Mouse (Mus musculus) layer of hippocampus, adult 11-12 months (tissue): ENCODE results near the gene Tnfrsf12a.

Source experiments
- DNase-seq: peaks from one replicate; pipeline ENCODE4 v3.0.0; 2022; ENCODE audit warnings: low spot score

The Tnfrsf12a gene

DNA sequence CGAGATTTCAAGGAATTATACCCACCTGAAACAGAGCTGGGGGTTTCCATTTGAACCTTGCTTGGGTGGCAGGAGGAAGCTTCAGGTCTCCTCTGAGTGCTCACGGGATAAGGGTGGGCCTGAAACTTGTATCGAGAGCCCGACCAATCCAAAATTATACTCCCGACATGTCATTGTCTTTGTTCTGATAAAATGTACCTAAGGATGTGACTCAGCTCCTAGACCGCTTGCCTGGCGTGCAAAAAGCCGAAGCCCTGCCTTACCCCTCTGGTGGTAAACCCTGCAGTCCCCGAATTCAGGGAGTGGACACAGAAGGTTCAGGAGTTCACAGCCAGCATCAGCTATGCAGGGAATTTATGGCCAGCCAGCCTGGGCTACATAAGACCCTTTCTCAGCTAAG lies 3.1 kb upstream of the Tnfrsf12a start:
- no peak for DNase-seq

GRCm38 (mm10) chr17:23679127-23679835 lies 2.0 kb upstream of the Tnfrsf12a start, which contains the start of gene Cldn6:
Gene Cldn6, plus strand, starts transcription at chr17:23679249.
- no peak for DNase-seq

DNA sequence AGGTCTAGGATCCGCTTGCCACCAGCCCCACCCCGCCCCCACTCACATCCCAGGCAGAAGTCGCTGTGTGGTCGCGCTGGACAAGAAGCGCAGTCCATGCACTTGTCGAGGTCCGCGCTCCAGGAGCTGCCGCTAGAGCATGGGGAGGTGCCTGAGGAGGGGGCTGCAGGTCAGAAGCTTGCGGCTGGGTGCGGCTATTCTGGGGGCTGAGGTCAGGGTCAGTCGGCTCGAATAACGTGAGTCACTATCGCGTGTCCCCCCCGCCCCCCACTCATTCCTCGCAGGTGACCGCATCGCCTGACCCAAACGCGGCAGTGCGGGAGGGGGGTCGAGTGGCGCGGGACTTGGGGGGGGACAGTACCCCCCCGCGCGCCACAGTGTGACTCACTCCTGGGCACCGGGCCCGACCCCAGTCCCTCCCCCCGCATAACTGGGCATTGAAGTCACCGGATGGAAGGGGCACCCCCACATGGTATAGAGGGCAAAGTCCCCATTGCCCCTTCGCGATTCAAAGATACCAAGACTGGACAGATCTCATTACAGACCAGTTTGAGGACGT lies 716 bp downstream of the Tnfrsf12a start:
- DNase-seq, result no peak

- DNase-seq, result peak; percentile 27
These were observed 1.5 kb downstream of the Tnfrsf12a start for GRCm38 (mm10) chr17:23675564-23676281.

GRCm38 (mm10) chr17:23675127-23675526 lies 2.1 kb downstream of the Tnfrsf12a start:
- DNase-seq, result no peak

GRCm38 (mm10) chr17:23674271-23674952 lies 2.9 kb downstream of the Tnfrsf12a start:
- no peak for DNase-seq

DNA sequence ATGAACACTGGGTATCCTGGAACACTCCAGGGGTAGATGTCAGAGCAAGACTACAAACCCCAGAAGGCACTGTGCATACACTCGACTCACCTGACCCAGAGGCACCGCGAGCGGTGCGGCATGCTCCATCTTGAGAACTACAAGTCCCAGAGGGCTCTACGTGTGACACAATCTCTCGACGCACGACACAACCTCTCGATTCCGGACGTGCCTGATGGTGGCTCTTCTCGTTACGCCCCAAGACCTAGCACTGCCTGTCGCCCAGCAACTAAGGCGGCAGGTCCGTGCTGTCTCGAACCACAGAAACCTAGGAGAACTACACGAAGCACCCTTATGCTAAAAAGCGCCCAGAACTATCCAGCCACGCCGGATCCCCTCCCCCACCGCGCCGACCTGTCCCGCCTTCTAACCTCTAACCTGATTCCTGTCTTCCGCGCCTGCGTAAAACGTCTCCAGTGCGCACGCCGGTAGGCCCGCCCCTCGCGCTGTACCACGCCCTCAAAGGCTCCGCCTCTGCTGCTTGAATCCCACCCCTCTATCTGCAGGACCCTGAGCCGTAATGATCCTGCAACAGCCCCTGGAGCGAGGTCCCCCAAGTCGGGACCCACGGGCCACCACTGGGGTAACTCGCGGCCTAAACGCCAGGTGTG lies 3.7 kb downstream of the Tnfrsf12a start, which contains the start of the genes Hcfc1r1 and Thoc6:
Gene Hcfc1r1 (plus strand): TSS at position 173 of the 650 bp plus-strand sequence.
Gene Thoc6 (minus strand): TSS at position 459 of the 650 bp plus-strand sequence.
- peak; percentile 96 for DNase-seq

DNA sequence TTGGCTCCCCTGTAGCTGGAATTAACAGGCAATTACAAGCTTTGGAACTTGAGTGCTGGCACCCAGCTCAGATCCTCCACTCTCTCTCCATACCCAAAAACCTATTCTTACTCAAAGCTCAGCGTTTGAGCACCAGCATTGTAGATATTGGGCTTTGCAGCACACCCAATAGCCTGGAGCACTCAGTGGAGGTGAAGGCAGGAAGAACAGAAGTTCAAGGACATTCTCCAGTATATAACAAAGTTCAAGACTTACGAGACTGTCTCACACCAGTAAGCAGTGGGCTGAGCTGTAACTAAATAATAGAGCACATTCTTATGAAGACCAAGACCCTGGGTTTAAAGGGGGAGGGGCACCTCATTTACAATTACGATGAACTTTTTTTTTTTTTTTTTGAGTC lies 4.5 kb downstream of the Tnfrsf12a start:
- no peak for DNase-seq

DNA sequence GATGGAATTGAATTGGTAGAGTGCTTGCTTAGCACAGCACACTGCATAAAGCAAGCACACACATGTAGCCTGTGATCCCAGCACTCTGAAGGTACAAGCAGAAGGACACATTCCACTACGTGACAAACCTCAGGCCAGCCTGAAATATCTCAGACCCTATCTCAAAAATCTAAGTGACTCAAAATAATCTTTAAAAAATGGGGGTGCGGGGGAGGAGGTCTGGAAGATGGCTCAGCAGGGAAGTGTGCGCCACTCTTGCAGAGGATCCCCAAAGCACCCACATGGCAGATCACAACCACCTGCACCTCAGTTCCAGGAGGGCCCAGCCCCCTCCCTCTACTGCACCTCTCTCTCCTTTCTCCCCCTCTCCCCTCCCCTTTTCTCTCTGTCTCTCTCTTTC lies 5.7 kb downstream of the Tnfrsf12a start:
- no peak for DNase-seq

DNA sequence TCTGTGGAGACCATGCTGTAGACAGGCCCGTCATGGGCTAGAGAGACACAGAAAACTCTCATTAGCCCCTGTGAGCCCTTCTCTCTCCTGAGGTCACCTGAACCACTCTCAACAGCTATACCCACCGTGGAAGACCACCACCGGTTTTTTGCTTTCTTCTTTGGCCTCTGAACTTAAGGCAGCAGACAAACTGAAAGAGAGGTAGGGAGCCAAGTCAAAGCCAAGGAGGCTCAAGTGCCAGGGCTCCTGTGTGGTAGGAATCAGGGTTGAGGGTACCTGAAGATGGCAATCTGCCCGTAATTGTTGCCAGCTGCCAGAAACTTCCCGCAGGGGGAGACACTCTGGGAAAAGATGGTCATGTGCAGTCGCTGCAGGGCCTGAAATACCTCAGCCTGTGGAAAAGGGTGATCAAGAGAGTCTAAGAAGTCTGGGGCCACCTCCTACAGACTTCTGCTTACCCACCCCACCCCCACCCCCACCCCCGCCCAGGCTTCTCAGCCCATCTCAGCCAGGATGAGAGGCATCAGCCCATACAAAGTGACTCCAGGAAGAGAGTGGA lies 6.7 kb downstream of the Tnfrsf12a start:
- DNase-seq, result no peak

DNA sequence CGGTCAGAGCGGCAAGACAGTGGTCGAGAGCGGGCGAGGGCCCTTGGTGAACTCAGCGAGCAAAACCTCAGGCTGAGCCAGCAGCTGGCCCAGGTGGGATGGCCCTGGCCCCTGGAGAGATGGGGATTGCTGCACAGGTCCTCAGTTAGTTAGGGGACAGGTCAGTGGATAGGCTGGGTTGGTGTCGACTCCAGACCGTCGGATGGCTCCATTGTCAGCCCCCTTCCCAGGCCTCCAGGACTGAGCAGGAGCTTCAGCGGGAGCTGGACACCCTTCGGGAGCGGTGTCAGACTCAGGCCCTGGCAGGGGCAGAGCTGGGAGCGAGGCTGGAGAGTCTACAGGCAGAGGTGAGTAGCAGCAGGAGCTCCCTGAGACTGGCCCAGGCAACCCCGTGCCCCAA lies 11.8 kb downstream of the Tnfrsf12a start:
- DNase-seq, result no peak

- no peak for DNase-seq
These were observed 12.7 kb downstream of the Tnfrsf12a start for GRCm38 (mm10) chr17:23664556-23665021.

GRCm38 (mm10) chr17:23661526-23661925 lies 15.7 kb downstream of the Tnfrsf12a start:
- DNase-seq, result no peak

GRCm38 (mm10) chr17:23660876-23661200 lies 16.4 kb downstream of the Tnfrsf12a start:
- DNase-seq, result no peak

GRCm38 (mm10) chr17:23660117-23660875 lies 17.0 kb downstream of the Tnfrsf12a start, which contains the start of gene Bicdl2:
Gene Bicdl2, plus strand, starts transcription at chr17:23660506.
- DNase-seq, result no peak

GRCm38 (mm10) chr17:23658450-23658849 lies 18.8 kb downstream of the Tnfrsf12a start:
- DNase-seq, result no peak

DNA sequence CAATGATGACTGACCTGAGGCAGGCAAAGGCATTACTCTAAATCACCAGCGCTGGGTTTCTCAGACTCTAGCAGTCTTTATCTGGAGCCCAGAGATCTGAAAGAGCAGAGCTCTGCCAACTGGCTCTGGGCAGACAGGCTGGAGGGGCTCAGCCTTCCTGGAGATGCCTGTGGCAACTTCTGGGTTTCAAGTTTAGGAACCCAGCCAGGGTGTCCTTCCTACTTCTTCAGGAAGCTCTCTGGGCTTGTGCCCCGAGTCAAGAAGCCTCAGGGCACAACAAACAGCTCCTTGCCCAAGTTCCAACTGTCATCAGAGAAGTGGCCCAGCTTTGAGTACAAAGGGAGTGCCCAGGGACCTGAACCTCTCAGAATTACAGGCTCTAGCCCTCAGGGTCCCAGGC lies 22.9 kb downstream of the Tnfrsf12a start:
- no peak for DNase-seq

DNA sequence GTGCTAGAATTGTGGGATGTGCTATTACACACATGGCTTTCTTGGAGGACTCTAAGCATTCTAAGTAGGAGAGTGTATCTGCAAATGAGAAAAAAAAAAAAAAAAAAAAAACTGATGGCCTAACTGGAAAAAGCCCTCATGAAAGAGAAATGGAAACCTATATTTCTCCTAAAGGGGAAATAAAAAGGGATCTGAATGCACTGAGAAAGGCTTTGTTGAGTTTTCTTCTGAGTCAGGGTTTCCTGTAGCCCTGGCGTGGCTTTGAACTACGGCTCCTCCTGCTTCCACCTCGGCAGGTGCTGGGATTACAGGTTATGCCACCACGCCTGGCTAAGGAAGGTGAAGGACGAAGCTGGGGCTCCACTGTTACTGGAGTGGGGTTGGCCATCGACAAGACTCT lies 23.3 kb downstream of the Tnfrsf12a start:
- no peak for DNase-seq

DNA sequence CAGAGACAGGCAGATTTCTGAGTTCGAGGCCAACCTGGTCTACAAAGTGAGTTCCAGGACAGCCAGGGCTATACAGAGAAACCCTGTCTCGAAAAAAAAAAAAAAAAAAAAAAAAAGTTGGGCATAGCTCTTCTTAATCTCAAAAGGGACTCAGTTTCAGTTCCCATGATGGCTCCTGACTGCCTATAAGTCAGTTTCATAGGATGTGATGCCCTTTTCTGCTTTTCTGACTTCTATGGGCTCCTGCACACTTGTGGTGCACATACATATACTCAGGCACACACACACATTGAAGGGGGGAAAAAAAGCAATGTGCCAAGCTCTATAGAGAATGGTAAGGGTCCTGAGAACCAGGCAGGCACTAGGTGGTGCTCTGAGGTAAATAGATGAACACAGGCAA lies 23.9 kb downstream of the Tnfrsf12a start:
- no peak for DNase-seq

DNA sequence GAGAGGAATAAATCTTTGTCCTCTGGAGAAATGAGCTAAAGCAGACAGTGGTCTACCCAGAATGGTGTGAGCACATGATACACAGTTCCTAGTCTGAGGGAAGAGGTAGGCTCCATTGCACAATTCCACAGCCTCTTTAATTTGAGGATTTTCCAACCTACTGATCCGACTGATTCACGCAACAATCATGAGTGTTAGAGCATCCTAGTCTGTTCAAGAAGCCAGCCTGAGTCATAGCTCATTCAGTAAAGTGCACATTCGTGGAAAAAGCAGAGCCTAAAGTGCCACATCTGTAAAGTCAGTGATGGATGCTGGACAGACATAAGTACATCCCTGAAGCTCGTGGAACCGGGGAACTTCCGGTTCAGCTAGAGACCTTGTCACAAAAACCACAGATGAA lies 25.9 kb downstream of the Tnfrsf12a start:
- DNase-seq, result no peak

DNA sequence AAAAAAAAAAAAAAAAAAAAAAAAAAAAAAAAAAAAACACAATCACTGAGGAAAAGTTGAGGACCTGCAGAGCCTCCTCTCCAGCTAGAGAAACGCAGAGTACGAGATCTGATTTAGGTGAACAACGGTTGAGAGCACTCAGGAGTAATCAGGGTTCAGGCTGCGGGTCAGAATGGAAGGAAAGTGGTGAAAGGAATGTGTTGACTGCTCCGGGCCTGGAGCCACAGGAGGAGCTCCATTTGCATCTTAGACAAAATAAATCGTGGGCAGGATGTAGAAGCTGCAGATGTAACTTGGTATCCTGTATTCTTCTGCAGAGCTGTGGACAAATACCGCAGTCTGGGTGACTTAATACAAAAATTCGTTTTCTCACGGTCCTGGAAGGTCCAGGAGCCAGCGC lies 31.4 kb downstream of the Tnfrsf12a start:
- no peak for DNase-seq
